ENCODE assay signal across 9 mouse cellular contexts in the genomic region with DNA sequence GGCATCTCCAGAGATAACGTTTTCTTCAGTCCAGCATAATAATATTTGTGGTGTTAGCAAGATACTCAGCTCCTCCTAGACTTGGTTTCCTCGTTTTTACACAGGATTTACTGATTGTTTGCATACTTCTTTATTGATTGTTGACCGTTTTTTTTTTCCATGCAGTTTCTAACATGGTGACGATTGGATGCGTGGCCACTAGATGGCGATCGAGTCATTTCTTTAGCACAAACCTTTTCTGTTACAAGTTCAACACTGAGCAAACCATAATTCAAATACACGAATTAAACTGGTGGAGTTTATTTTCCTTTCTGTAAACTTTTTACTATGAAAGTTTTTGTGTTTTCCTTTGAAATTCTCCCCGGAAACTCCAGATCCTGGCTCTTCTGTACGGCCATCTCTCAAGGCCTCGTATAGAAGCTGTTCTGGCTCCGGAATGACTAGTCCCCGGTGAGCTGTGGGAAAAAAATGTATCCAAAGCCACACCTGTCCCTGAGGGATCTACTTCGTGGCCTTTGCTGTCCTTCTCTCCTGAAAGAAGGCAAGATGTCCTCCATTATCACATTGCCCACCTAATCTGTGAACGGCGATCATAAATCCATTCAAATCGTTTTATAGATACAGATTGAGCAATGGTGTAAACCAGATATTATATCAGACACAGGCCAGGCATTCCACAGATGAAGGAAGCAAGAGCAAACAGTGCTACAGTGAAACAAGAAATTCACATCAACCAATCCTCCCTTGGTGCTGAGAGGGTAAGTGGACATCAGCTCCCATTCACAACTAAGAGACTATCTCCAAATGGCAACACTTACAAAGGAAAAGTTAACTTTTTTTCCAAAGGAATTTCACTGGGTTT. TPM values are rescaled to one million over a fixed set of nuclear protein-coding genes. Genes with fewer than 3 reads are reported as not detected.
DNase-seq lines count a peak whose midpoint lies in the region; ATAC-seq lines count a peak whose summit lies in the region.
"Had no signal": no experiment of that assay in that cellular context is flagged by ENCODE, and none has a peak within 500 bp of the region (broad histone marks: within the 10 kb centered on the region; RNA-seq: fewer than 3 reads in every experiment).

No protein-coding gene starts in this region.

- intact Hi-C loops in heart, postnatal 10 days (cut with DNase I) = loop anchor here (1.0 to 10.0 kb wide), 6 partner anchors 29 to 637 kb away; a partner anchor contains a TSS

- no peaks in the 10 kb centered on the region for H3K9me3 ChIP-seq in heart, embryonic 12.5 days (replicated peaks)
- H3K9me3 ChIP-seq in megakaryocyte, embryonic 14.5 days = no peaks in the 10 kb centered on the region

- H3K4me2 ChIP-seq in heart, embryonic 12.5 days = no peak overlapping the region

- H3K4me3 ChIP-seq in heart, embryonic 12.5 days = no peak overlapping the region
- H3K4me3 ChIP-seq in megakaryocyte, embryonic 14.5 days (replicated peaks) = peak overlapping the region; percentile 29

- peak; percentile 45 to 87 for DNase-seq in heart, adult 18-20 months
- DNase-seq in adipocyte (ENCODE audit: low spot score) = peak; percentile 93
- peak; percentile 64 to 84 for DNase-seq in heart, postnatal 10 days
- peak; percentile 46 for DNase-seq in layer of hippocampus, adult 9-10 months (ENCODE audit: low spot score)
- peak; percentile 35 for DNase-seq in spleen, adult 12 weeks (ENCODE audit: low spot score)

- H3K4me1 ChIP-seq in heart, embryonic 12.5 days (replicated peaks) = no peaks in the 10 kb centered on the region
- peaks cover 16% of the 10 kb centered on the region for H3K4me1 ChIP-seq in megakaryocyte, embryonic 14.5 days

- no peak overlapping the region for H3K9ac ChIP-seq in heart, embryonic 12.5 days

- H3K36me3 ChIP-seq in heart, embryonic 12.5 days = no peaks in the 10 kb centered on the region
- no peaks in the 10 kb centered on the region for H3K36me3 ChIP-seq in megakaryocyte, embryonic 14.5 days (replicated peaks; ENCODE audit: low read length)

- H3K27me3 ChIP-seq in heart, embryonic 12.5 days (replicated peaks) = 0 out of 2 replicates have a peak, but pooled peaks cover 5% of the 10 kb centered on the region
- peaks cover 5% of the 10 kb centered on the region for H3K27me3 ChIP-seq in megakaryocyte, embryonic 14.5 days (replicated peaks)

- WGBS in heart, embryonic 12.5 days = 32% methylated on average over 17 of the region's 17 CpGs

- no peak overlapping the region for H3K27ac ChIP-seq in heart, embryonic 12.5 days (ENCODE audit: poor library complexity, severe bottlenecking)
- H3K27ac ChIP-seq: macrophage had no signal

- ATAC-seq in heart, embryonic 12.5 days (ENCODE audit: insufficient number of reproducible peaks, low FRiP score) = no peak
- peak; percentile 89 for ATAC-seq in common myeloid progenitor, adult 5-6 weeks (replicated peaks; ENCODE audit: low read depth, poor library complexity, severe bottlenecking)

RNA-seq across cellular contexts. Expression of a gene that starts 12.3 kb away (rescaled TPM):
- not detected for total RNA-seq in heart, adult 18-20 months (2021)
- not detected in 2 replicates for polyA plus RNA-seq in heart, embryonic 12.5 days (2016; fragmentation: Nextera tagmentation; extraction: Ambion mirVana)
- total RNA-seq in common myeloid progenitor, adult 5-6 weeks (2017) = not detected in 2 replicates
- not detected for total RNA-seq in heart, postnatal 10 days (2021)
- not detected in 2 replicates for polyA plus RNA-seq in megakaryocyte, embryonic 14.5 days (2012; ENCODE audit: insufficient read depth, low replicate concordance)
- polyA plus RNA-seq: macrophage had no signal

RNA-seq across cellular contexts. Expression of a gene that starts 18.3 kb away (rescaled TPM):
- total RNA-seq in heart, adult 18-20 months (2021) = 100 to 1,000 TPM; 151 to 158 TPM
- 9.9 and 10.9 TPM in 2 replicates for polyA plus RNA-seq in heart, embryonic 12.5 days (2016; fragmentation: Nextera tagmentation; extraction: Ambion mirVana)
- 8.3 and 14.6 TPM in 2 replicates for total RNA-seq in common myeloid progenitor, adult 5-6 weeks (2017)
- 10 to 100 TPM; 29.3 to 32.6 TPM for total RNA-seq in heart, postnatal 10 days (2021)
- 0.46 TPM in 1 of 2 replicates, not detected in the other for polyA plus RNA-seq in megakaryocyte, embryonic 14.5 days (2012; ENCODE audit: insufficient read depth, low replicate concordance)

RNA-seq across cellular contexts. Expression of a gene that starts 34.3 kb away (rescaled TPM):
- total RNA-seq in heart, adult 18-20 months (2021) = under 1 TPM in 1 of 2 experiments, not detected in 1; 0.33 TPM
- 0.19 and 0.27 TPM in 2 replicates for polyA plus RNA-seq in heart, embryonic 12.5 days (2016; fragmentation: Nextera tagmentation; extraction: Ambion mirVana)
- not detected in 2 replicates for total RNA-seq in common myeloid progenitor, adult 5-6 weeks (2017)
- total RNA-seq in heart, postnatal 10 days (2021) = not detected
- not detected in 2 replicates for polyA plus RNA-seq in megakaryocyte, embryonic 14.5 days (2012; ENCODE audit: insufficient read depth, low replicate concordance)
- polyA plus RNA-seq: macrophage had no signal

RNA-seq across cellular contexts. Expression of a gene that starts 37.3 kb away (rescaled TPM):
- 10 to 100 TPM; 11.0 to 13.7 TPM for total RNA-seq in heart, adult 18-20 months (2021)
- 37.6 and 38.1 TPM in 2 replicates for polyA plus RNA-seq in heart, embryonic 12.5 days (2016; fragmentation: Nextera tagmentation; extraction: Ambion mirVana)
- 88.4 and 100 TPM in 2 replicates for total RNA-seq in common myeloid progenitor, adult 5-6 weeks (2017)
- 10 to 100 TPM; 19.6 to 31.8 TPM for total RNA-seq in heart, postnatal 10 days (2021)
- polyA plus RNA-seq in megakaryocyte, embryonic 14.5 days (2012; ENCODE audit: insufficient read depth, low replicate concordance) = 1.2 and 13.2 TPM in 2 replicates

RNA-seq across cellular contexts. Expression of a gene that starts 59.0 kb away (rescaled TPM):
- 1 to 10 TPM; 3.7 to 4.7 TPM for total RNA-seq in heart, adult 18-20 months (2021)
- polyA plus RNA-seq in heart, embryonic 12.5 days (2016; fragmentation: Nextera tagmentation; extraction: Ambion mirVana) = 0.73 and 1.0 TPM in 2 replicates
- not detected in 2 replicates for total RNA-seq in common myeloid progenitor, adult 5-6 weeks (2017)
- total RNA-seq in heart, postnatal 10 days (2021) = 1 to 10 TPM; 1.3 to 1.9 TPM
- not detected in 2 replicates for polyA plus RNA-seq in megakaryocyte, embryonic 14.5 days (2012; ENCODE audit: insufficient read depth, low replicate concordance)

Comparison
In these comparisons a context has a peak if more than half of its experiments do, and no peak if none do; other contexts are left out.
1. DNase-seq: peak in every context shown above with its lines; median percentile 93 in adipocyte; 74 in heart, postnatal 10 days; 66 in heart, adult 18-20 months; 46 in layer of hippocampus, adult 9-10 months; 35 in spleen, adult 12 weeks.